Mouse (Mus musculus): ENCODE measurements around the gene Btf3.

DNA sequence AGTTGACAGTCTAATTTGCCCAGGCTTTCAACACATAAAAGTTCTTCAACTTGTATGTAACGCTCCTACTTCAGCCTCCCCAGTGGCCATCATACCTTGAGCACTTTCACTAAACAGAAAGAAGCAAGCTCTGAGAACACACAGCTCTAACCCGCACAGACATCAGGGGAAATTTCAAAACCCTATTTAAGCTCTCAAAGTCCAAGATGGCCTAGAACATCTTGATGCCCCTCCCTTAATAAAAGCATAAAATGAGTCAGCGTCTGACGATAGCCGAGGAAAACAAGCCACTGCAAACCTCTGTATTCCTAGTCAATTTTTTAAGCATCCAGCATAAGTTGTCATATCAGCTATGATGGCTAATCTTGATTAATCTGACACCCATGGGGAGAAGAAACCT is 5.2 kb downstream of the Btf3 start:
- TF ChIP-seq HCFC1 (IDR thresholded peaks at IDR 0.05; ENCODE audit: borderline replicate concordance, insufficient read depth, low read length) (no peak), ZC3H11A (IDR thresholded peaks at IDR 0.05; ENCODE audit: borderline replicate concordance, low read depth, low read length) (no peak)
